Mouse (Mus musculus): ENCODE measurements around the gene Krtap29-1. TPM values are rescaled to one million over a fixed set of nuclear protein-coding genes. Genes with fewer than 3 reads are reported as not detected.

The Krtap29-1 gene
- polyA plus RNA-seq, 1 experiment from 2014 or later: not detected

Other genes with a start within 250 kb of the Krtap29-1 start
- gene Gm14180, start 244.8 kb downstream of the Krtap29-1 start, polyA plus RNA-seq (2016; fragmentation: Nextera tagmentation; extraction: Ambion mirVana): not detected in 2 replicates
- gene Gm11595, start 206.1 kb downstream of the Krtap29-1 start, polyA plus RNA-seq (2016; fragmentation: Nextera tagmentation; extraction: Ambion mirVana): not detected in 2 replicates
- gene Krtap4-8, start 198.3 kb downstream of the Krtap29-1 start, polyA plus RNA-seq (2016; fragmentation: Nextera tagmentation; extraction: Ambion mirVana): not detected in 2 replicates
- gene Krtap4-9, start 193.9 kb downstream of the Krtap29-1 start, polyA plus RNA-seq (2016; fragmentation: Nextera tagmentation; extraction: Ambion mirVana): not detected in 2 replicates
- gene Gm11596, start 185.6 kb downstream of the Krtap29-1 start, polyA plus RNA-seq (2016; fragmentation: Nextera tagmentation; extraction: Ambion mirVana): not detected in 2 replicates
- gene Gm11569, start 180.1 kb downstream of the Krtap29-1 start, polyA plus RNA-seq (2016; fragmentation: Nextera tagmentation; extraction: Ambion mirVana): not detected in 2 replicates
- gene Gm11554, start 174.6 kb downstream of the Krtap29-1 start, polyA plus RNA-seq (2016; fragmentation: Nextera tagmentation; extraction: Ambion mirVana): not detected in 2 replicates
- not detected in 2 replicates for gene Krtap4-13, start 169.2 kb downstream of the Krtap29-1 start, polyA plus RNA-seq (2016; fragmentation: Nextera tagmentation; extraction: Ambion mirVana)
- not detected in 2 replicates for gene Gm11564, start 163.4 kb downstream of the Krtap29-1 start, polyA plus RNA-seq (2016; fragmentation: Nextera tagmentation; extraction: Ambion mirVana)
- gene 2300003K06Rik, start 141.0 kb downstream of the Krtap29-1 start, polyA plus RNA-seq (2016; fragmentation: Nextera tagmentation; extraction: Ambion mirVana): not detected in 2 replicates
- not detected in 2 replicates for gene Krtap4-16, start 127.4 kb downstream of the Krtap29-1 start, polyA plus RNA-seq (2016; fragmentation: Nextera tagmentation; extraction: Ambion mirVana)
- gene Gm11568, start 121.1 kb downstream of the Krtap29-1 start, polyA plus RNA-seq (2016; fragmentation: Nextera tagmentation; extraction: Ambion mirVana): not detected in 2 replicates
- not detected in 2 replicates for gene Gm11559, start 114.6 kb downstream of the Krtap29-1 start, polyA plus RNA-seq (2016; fragmentation: Nextera tagmentation; extraction: Ambion mirVana)
- gene Krtap9-1, start 105.7 kb downstream of the Krtap29-1 start, polyA plus RNA-seq (2016; fragmentation: Nextera tagmentation; extraction: Ambion mirVana): not detected in 2 replicates
- not detected in 2 replicates for gene Gm11567, start 99.9 kb downstream of the Krtap29-1 start, polyA plus RNA-seq (2016; fragmentation: Nextera tagmentation; extraction: Ambion mirVana)
- not detected in 2 replicates for gene Krtap31-1, start 71.1 kb downstream of the Krtap29-1 start, polyA plus RNA-seq (2016; fragmentation: Nextera tagmentation; extraction: Ambion mirVana)
- gene Gm11565, start 64.3 kb downstream of the Krtap29-1 start, polyA plus RNA-seq (2016; fragmentation: Nextera tagmentation; extraction: Ambion mirVana): not detected in 2 replicates
- gene Krtap31-2, start 42.8 kb downstream of the Krtap29-1 start, polyA plus RNA-seq (2016; fragmentation: Nextera tagmentation; extraction: Ambion mirVana): not detected in 2 replicates
- gene Krtap9-5, start 30.6 kb downstream of the Krtap29-1 start, polyA plus RNA-seq (2016; fragmentation: Nextera tagmentation; extraction: Ambion mirVana): not detected in 2 replicates
- not detected in 2 replicates for gene Krtap16-1, start 7.5 kb upstream of the Krtap29-1 start, polyA plus RNA-seq (2016; fragmentation: Nextera tagmentation; extraction: Ambion mirVana)
- gene Krtap17-1, start 14.9 kb upstream of the Krtap29-1 start, polyA plus RNA-seq (2016; fragmentation: Nextera tagmentation; extraction: Ambion mirVana): 0.30 TPM in 1 of 2 replicates, not detected in the other
- not detected in 2 replicates for gene Krt33a, start 37.2 kb upstream of the Krtap29-1 start, polyA plus RNA-seq (2016; fragmentation: Nextera tagmentation; extraction: Ambion mirVana)
- gene Krt33b, start 50.8 kb upstream of the Krtap29-1 start, polyA plus RNA-seq (2016; fragmentation: Nextera tagmentation; extraction: Ambion mirVana): not detected in 2 replicates
- gene Krt34, start 62.5 kb upstream of the Krtap29-1 start, polyA plus RNA-seq (2016; fragmentation: Nextera tagmentation; extraction: Ambion mirVana): not detected in 2 replicates
- gene Krt31, start 71.5 kb upstream of the Krtap29-1 start, polyA plus RNA-seq (2016; fragmentation: Nextera tagmentation; extraction: Ambion mirVana): not detected in 2 replicates
- gene Krt32, start 109.2 kb upstream of the Krtap29-1 start, polyA plus RNA-seq (2016; fragmentation: Nextera tagmentation; extraction: Ambion mirVana): not detected in 2 replicates
- not detected in 2 replicates for gene Krt35, start 117.2 kb upstream of the Krtap29-1 start, polyA plus RNA-seq (2016; fragmentation: Nextera tagmentation; extraction: Ambion mirVana)
- 0.08 TPM in 1 of 2 replicates, not detected in the other for gene Krt36, start 126.6 kb upstream of the Krtap29-1 start, polyA plus RNA-seq (2016; fragmentation: Nextera tagmentation; extraction: Ambion mirVana)
- 0.10 TPM in 1 of 2 replicates, not detected in the other for gene Krt13, start 142.5 kb upstream of the Krtap29-1 start, polyA plus RNA-seq (2016; fragmentation: Nextera tagmentation; extraction: Ambion mirVana)
- 0.11 and 1.5 TPM in 2 replicates for gene Krt15, start 156.9 kb upstream of the Krtap29-1 start, polyA plus RNA-seq (2016; fragmentation: Nextera tagmentation; extraction: Ambion mirVana)
- gene Krt19, start 169.6 kb upstream of the Krtap29-1 start, polyA plus RNA-seq (2016; fragmentation: Nextera tagmentation; extraction: Ambion mirVana): 76.3 and 86.1 TPM in 2 replicates
- not detected in 2 replicates for gene Krt9, start 214.2 kb upstream of the Krtap29-1 start, polyA plus RNA-seq (2016; fragmentation: Nextera tagmentation; extraction: Ambion mirVana)
- gene Krt14, start 228.5 kb upstream of the Krtap29-1 start, polyA plus RNA-seq (2016; fragmentation: Nextera tagmentation; extraction: Ambion mirVana): 0.70 and 1.5 TPM in 2 replicates

Measured in heart, embryonic 10.5 days (tissue).